Mouse (Mus musculus) embryonic facial prominence, embryonic 13.5 days (tissue): Measurements from ENCODE around the gene Faap24. TPM values are rescaled to one million over a fixed set of nuclear protein-coding genes. Genes with fewer than 3 reads are reported as not detected.

Source experiments
- ATAC-seq: fragments of 200-750 bp; cut with Nextera tagmentation; 2 replicates; pipeline ENCODE4 v1.8.0; 2017; ENCODE audit warnings: low read depth; ENCODE audit not compliant: insufficient number of reproducible peaks, insufficient read depth, low FRiP score, low TSS enrichment
- H3K27ac ChIP-seq: fragments of 300-500 bp; sonication (generic); 2 replicates; pipeline ENCODE4 v1.5.1; 2015; ENCODE audit warnings: moderate library complexity, mild to moderate bottlenecking, inconsistent platforms
- H3K27me3 ChIP-seq: fragments of 300-500 bp; sonication (generic); 2 replicates; pipeline ENCODE4 v1.6.1; 2015; ENCODE audit warnings: mild to moderate bottlenecking, inconsistent platforms
- H3K36me3 ChIP-seq: fragments of 300-500 bp; sonication (generic); 2 replicates; pipeline ENCODE4 v1.6.1; 2015; ENCODE audit warnings: mild to moderate bottlenecking, inconsistent platforms
- H3K4me1 ChIP-seq: fragments of 300-500 bp; sonication (generic); 2 replicates; pipeline ENCODE4 v1.6.1; 2015; ENCODE audit warnings: inconsistent platforms
- H3K4me2 ChIP-seq: fragments of 300-500 bp; sonication (generic); 2 replicates; pipeline ENCODE4 v1.6.1; 2015; ENCODE audit warnings: moderate library complexity, mild to moderate bottlenecking, inconsistent platforms
- H3K4me3 ChIP-seq: fragments of 300-500 bp; sonication (generic); 2 replicates; pipeline ENCODE4 v1.5.1; 2015; ENCODE audit warnings: mild to moderate bottlenecking, inconsistent platforms
- H3K9ac ChIP-seq: fragments of 300-500 bp; sonication (generic); 2 replicates; pipeline ENCODE4 v1.6.1; 2015; ENCODE audit warnings: mild to moderate bottlenecking, inconsistent platforms
- H3K9me3 ChIP-seq: fragments of 300-500 bp; sonication (generic); 2 replicates; pipeline ENCODE4 v1.6.1; 2016; ENCODE audit warnings: inconsistent platforms
- WGBS: fragments of 180-500 bp; shearing (Covaris S2); methylation state at CpG from one replicate; pipeline ENCODE4 v1.1.7; 2015; ENCODE audit warnings: mixed read lengths; 5-methylcytosine and 5-hydroxymethylcytosine counted together
- polyA plus RNA-seq: library from polyadenylated mRNA; unstranded; fragments of >200 nt; fragmentation: Nextera tagmentation; extraction: Ambion mirVana; gene quantifications from 2 replicates; pipeline ENCODE4 v1.2.1, GENCODE M21; 2015

Faap24 gene
- polyA plus RNA-seq, 1 experiment from 2014 or later, result 17.4 TPM

DNA sequence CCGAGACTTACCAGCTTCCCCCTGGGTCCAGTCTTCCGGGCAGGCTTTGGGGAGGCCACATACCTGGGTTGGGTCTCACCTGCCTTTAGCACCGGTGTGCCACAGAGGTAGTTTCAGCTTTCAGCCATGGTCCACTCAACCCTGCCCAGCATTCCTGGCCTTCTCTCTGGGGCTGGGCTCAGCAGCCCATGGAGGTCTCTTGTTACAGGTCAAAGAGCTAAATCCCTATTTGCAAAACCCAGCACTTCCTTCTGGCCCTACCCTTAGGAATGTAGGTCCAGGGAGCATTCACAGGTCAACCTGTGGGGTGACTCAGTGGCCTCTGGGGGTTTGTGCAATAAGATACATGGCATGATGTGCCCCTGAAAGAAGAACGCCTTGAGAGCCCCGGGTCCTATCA is 33.8 kb downstream of the Faap24 start:
- no peaks in the 10 kb centered on the region; the same call in 1 of the 2 replicates for H3K4me1 ChIP-seq
- H3K9ac ChIP-seq, result no peak overlapping the region
- H3K27ac ChIP-seq, result no peak overlapping the region
- H3K27me3 ChIP-seq, result no peaks in the 10 kb centered on the region
- H3K4me2 ChIP-seq, result no peak overlapping the region
- no peaks in the 10 kb centered on the region for H3K36me3 ChIP-seq
- no peak overlapping the region for H3K4me3 ChIP-seq
- ATAC-seq, result no peak
- WGBS, result 58% methylated on average over 5 of the region's 5 CpGs
- no peaks in the 10 kb centered on the region for H3K9me3 ChIP-seq

DNA sequence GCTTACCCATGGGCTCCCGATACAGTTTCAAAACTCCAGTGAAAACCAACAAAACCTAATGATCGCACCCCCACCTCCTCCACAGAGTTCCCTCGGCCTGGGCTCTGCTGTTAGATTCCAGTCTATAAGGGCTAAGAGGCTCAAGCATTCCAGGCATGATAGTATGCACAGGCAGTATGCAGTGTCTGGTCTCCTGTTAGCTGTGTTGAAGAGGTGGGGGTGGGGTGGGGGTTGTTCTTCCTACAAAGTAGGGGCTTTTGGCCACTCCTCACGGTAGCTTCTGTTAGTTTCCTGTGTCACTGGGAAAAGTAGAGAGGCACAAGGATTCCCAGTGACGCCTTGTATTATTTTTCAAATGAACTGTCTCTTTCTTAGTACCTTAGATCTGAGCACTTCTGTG is 34.4 kb downstream of the Faap24 start:
- H3K9me3 ChIP-seq, result no peaks in the 10 kb centered on the region
- no peak overlapping the region for H3K4me3 ChIP-seq
- WGBS, result 59% methylated on average over 5 of the region's 5 CpGs
- no peak overlapping the region for H3K4me2 ChIP-seq
- no peak for ATAC-seq
- no peaks in the 10 kb centered on the region for H3K36me3 ChIP-seq
- no peak overlapping the region for H3K9ac ChIP-seq
- no peak overlapping the region for H3K27ac ChIP-seq
- no peaks in the 10 kb centered on the region for H3K27me3 ChIP-seq
- H3K4me1 ChIP-seq, result no peaks in the 10 kb centered on the region; the same call in 1 of the 2 replicates

DNA sequence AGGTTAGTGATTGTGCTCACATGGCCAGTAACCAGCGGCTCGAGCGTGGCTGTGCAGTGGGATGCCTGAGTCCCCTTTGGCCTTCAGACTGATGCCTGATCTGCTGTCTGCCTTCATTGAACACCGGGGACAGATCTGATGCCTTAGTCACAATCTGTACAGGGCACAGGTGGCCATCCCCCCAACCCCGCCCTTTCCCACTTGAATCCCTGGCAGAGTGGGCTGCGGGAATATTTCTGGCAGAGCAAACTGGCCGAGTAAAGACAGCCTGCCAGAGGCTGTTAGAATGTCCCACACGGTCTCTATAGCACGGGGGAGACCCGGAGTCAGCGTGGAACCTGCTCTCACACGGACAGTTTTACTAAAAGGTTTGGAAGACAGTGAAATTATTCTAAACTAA is 39.0 kb downstream of the Faap24 start:
- WGBS, result 88% methylated on average over 12 of the region's 12 CpGs
- H3K36me3 ChIP-seq, result no peaks in the 10 kb centered on the region
- H3K4me3 ChIP-seq, result no peak overlapping the region
- H3K9me3 ChIP-seq, result no peaks in the 10 kb centered on the region
- no peak for ATAC-seq
- H3K9ac ChIP-seq, result no peak overlapping the region
- 0 out of 2 replicates have a peak, but pooled peaks cover 3% of the 10 kb centered on the region for H3K4me1 ChIP-seq
- no peaks in the 10 kb centered on the region for H3K27me3 ChIP-seq
- no peak overlapping the region for H3K4me2 ChIP-seq
- H3K27ac ChIP-seq, result no peak overlapping the region

DNA sequence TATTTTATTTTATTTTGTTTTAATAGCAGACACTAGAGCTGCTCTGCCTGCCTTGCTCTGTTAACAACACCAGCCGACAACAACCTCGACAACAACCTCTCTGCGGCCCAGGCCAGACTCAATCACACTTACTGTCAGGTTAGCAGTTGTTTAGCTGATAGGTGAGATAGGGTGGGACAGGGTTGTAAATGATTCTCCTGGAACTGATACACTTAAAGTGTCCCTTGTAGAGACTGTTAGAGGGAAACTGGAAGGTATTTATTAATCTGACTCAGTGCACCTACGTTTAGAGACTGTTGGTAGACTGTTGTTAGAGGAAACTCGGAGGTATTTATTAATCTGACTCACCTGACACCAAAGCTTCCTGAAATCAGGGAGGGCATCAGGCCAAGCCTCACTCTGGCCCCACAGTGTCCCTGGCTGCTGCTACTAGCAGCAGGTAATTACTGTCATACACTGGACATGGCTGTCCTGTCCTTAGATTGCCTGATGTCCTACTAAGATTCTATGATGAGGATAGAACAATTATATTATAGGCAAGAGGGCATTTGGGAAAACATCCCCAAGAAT is 41.2 kb downstream of the Faap24 start:
- Histone ChIP-seq H3K27ac (no peak overlapping the region), H3K27me3 (no peaks in the 10 kb centered on the region), H3K36me3 (no peaks in the 10 kb centered on the region), H3K4me3 (no peak overlapping the region), H3K4me2 (no peak overlapping the region), H3K4me1 (0 out of 2 replicates have a peak, but pooled peaks cover 3% of the 10 kb centered on the region), H3K9me3 (no peaks in the 10 kb centered on the region), H3K9ac (no peak overlapping the region)
- no peak for ATAC-seq
- 78% methylated on average over 5 of the region's 5 CpGs for WGBS

DNA sequence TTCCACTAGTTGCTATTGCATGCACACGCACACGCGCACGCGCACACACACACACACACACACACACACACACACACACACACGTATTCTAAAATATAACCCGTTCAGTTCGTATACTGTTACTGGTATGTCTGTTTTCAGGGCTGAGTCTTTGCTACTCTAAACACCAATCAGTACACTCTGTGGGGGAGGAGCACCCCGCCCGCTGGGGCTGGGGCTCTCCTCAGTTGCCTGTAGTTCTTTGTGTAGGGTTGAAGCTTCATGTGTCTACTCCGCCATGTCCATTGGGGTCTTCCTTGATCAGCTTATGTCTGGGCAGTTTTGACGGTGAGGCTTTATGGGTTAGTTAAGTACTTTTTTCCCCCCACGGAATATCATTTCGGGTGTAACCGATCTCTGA is 43.3 kb downstream of the Faap24 start:
- 0 out of 2 replicates have a peak, but pooled peaks cover 3% of the 10 kb centered on the region for H3K4me1 ChIP-seq
- no peaks in the 10 kb centered on the region for H3K36me3 ChIP-seq
- no peaks in the 10 kb centered on the region for H3K27me3 ChIP-seq
- H3K9me3 ChIP-seq, result no peaks in the 10 kb centered on the region
- WGBS, result 90% methylated on average over 15 of the region's 15 CpGs
- H3K27ac ChIP-seq, result no peak overlapping the region
- H3K4me3 ChIP-seq, result no peak overlapping the region
- no peak overlapping the region for H3K4me2 ChIP-seq
- H3K9ac ChIP-seq, result no peak overlapping the region
- no peak for ATAC-seq

DNA sequence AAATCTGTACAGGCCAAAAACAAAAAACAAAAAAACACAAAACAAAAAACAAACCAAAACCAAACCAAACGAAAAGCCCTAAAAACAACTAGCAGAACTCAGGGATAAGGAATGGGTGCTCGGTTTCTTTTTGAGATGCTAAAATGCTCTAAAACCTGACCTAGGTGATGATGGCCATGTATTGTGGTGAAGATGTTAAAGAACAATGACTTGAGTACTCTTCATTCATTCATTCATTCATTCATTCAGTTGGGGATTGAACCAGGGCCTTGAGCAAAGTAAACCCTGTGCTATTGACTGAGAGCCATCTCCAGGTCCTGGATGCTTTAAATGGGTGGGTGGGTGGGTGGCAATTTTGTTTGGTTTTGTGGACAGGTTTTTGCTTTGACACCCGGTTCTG is 45.5 kb downstream of the Faap24 start:
- Histone ChIP-seq H3K9ac (no peak overlapping the region), H3K27me3 (no peaks in the 10 kb centered on the region), H3K4me3 (no peak overlapping the region), H3K9me3 (peaks cover 3% of the 10 kb centered on the region; the same call in 1 of the 2 replicates), H3K4me2 (no peak overlapping the region), H3K4me1 (0 out of 2 replicates have a peak, but pooled peaks cover 3% of the 10 kb centered on the region), H3K36me3 (no peaks in the 10 kb centered on the region), H3K27ac (no peak overlapping the region)
- WGBS, result 87% methylated on average over 3 of the region's 3 CpGs
- ATAC-seq, result no peak

DNA sequence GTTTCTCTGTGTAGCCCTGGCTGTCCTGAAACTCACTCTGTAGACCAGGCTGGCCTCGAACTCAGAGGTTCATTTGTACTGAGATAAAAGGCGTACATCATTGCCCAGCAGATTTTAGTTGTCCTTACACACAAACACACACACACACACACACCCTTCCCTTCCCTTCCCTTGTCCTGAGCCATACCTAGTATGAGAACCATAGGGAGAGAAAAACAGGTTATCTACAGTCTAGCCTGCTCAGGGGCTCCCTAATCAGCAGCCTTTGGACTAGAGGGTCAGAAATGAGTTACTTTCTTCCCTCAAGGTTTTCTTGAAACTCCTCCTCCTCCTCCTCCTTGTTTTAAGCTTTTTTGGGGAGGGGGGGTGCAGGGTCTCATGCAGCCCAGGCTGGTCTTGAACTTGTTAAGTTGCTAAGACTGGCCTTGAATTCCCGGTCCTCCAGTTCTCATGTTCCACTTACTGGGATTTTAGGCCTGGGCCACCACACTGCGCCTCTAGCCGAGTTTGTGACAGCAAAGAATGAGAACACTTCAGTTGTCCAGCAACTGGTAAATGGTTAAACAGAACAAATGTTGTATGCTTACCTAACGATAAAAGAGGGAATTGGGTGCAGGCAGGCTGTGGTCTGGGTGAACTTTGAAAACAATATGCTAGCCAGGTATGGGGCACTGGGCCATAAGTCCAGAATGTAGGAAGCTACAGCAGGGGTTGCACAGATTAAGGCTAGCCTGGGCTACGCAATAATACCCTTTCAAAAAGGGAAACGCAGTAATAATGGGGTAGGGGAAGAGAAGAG is 46.6 kb downstream of the Faap24 start:
- Histone ChIP-seq H3K4me1 (no peaks in the 10 kb centered on the region), H3K27me3 (no peaks in the 10 kb centered on the region), H3K4me3 (no peak overlapping the region), H3K36me3 (no peaks in the 10 kb centered on the region), H3K9ac (no peak overlapping the region), H3K9me3 (peaks cover 3% of the 10 kb centered on the region; the same call in 1 of the 2 replicates), H3K4me2 (no peak overlapping the region), H3K27ac (no peak overlapping the region)
- WGBS, result 89% methylated on average over 8 of the region's 8 CpGs
- ATAC-seq, result no peak

DNA sequence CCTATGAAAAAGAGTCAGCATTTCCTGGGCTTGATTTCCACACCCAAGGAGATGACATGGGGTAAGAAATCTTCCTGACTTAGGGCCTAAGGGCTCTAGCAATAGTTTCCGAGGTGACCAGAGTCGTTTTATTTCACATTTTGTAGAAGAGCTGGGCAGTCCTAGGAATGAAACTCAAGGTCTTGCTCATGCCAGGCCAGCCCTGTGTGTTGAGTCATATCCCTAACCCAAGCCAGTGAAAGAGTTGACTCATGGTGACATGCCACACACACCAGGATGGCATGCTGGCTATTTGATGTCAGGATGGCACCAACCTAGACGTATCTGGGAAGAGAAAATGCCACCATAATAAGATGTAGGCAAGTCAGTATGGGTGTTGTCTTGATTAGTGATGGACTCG is 47.6 kb downstream of the Faap24 start:
- H3K4me3 ChIP-seq, result no peak overlapping the region
- no peak overlapping the region for H3K9ac ChIP-seq
- H3K27ac ChIP-seq, result no peak overlapping the region
- H3K27me3 ChIP-seq, result no peaks in the 10 kb centered on the region
- no peaks in the 10 kb centered on the region for H3K36me3 ChIP-seq
- H3K4me2 ChIP-seq, result no peak overlapping the region
- no peaks in the 10 kb centered on the region for H3K4me1 ChIP-seq
- 87% methylated on average over 4 of the region's 4 CpGs for WGBS
- no peak for ATAC-seq
- H3K9me3 ChIP-seq, result peaks cover 3% of the 10 kb centered on the region; the same call in 1 of the 2 replicates

DNA sequence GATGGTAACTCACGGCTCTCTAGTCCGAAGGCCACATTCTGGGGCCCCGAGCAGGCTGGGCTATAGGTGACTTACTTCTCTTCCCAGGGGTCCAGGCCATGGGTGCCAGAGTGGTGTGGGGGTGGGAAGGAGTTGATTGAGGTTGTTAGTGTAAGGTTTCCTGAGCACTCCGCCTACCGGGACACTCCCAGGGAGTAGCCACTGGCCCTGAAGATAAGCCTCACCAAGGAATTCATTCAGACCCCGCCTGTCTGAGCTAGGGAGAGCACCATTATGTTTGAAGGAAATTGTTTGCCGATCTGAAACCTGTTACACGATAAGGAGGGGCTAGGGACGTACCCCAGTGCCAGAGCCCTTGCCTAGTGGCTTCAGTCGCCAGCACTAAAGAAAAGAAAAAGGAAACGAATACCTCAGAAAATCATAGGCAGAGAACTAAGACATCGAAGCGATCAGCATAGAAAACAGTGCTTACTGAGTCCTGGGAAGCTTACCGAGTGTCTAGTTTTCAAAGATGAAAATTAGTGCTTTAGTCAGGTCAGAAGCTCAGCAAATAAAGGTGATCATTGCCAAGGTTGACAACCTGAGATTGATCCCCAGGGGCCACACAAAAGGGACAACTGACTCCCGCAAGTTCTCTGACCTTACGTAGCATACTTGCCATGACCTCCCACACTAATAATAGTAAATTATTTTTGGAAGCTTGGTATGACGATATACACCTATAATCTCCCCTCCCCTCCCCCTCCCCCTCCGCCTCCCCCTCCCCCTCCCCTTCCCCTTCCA is 48.5 kb downstream of the Faap24 start:
- ATAC-seq, result no peak
- Histone ChIP-seq H3K27me3 (no peaks in the 10 kb centered on the region), H3K9ac (no peak overlapping the region), H3K27ac (no peak overlapping the region), H3K4me2 (no peak overlapping the region), H3K4me1 (no peaks in the 10 kb centered on the region), H3K36me3 (no peaks in the 10 kb centered on the region), H3K9me3 (peaks cover 3% of the 10 kb centered on the region; the same call in 1 of the 2 replicates), H3K4me3 (no peak overlapping the region)
- 67% methylated on average over 18 of the region's 18 CpGs for WGBS

DNA sequence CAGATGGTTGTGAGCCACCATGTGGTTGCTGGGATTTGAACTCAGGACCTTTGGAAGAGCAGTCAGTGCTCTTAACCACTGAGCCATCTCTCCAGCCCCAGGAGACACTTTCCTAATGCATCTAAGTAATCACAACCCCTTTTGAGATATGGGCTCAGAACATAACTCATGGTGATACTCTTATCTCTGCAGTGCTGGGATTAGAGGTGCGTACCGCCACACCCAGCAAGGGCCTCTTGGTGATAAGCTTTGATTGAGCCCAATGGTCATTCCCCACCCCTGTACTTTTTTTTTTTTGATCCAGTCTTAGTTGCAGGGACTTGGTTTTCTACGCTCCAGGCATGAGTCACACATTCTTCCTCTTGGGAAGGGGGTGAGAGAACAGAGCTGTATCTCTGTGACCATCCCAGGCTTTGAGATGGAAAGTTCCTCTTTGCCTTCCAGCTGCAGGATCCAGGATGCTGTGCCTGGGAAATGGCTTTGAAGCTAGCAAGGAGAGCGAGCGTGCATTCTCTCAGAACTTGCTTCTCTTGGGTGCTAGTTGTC is 51.8 kb downstream of the Faap24 start:
- H3K27me3 ChIP-seq, result no peaks in the 10 kb centered on the region
- no peak overlapping the region for H3K4me2 ChIP-seq
- no peak overlapping the region for H3K27ac ChIP-seq
- H3K36me3 ChIP-seq, result no peaks in the 10 kb centered on the region
- peaks cover 3% of the 10 kb centered on the region; the same call in 1 of the 2 replicates for H3K9me3 ChIP-seq
- no peaks in the 10 kb centered on the region for H3K4me1 ChIP-seq
- 90% methylated on average over 5 of the region's 5 CpGs for WGBS
- H3K9ac ChIP-seq, result no peak overlapping the region
- no peak overlapping the region for H3K4me3 ChIP-seq
- no peak for ATAC-seq

DNA sequence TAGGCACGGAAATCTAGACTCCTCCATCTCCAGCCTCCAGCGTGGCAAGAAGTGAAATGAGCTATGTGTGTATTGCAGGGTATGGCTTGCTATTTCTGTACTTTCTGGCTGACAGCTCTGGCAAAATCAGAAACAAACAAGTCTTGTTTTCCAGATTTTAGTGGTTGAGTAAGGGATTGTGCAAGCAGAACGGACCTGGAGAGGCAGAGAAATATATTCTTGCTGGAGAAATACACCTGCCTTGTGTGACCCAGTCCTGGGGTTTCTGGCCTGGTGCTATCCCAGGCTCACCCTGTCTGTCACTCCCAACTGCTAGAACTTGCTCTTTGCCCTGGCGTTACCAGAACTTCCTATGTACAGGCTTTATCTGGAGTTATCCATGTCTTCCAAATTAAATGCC is 54.1 kb downstream of the Faap24 start:
- Histone ChIP-seq H3K9ac (no peak overlapping the region), H3K4me3 (no peak overlapping the region), H3K9me3 (peaks cover 3% of the 10 kb centered on the region; the same call in 1 of the 2 replicates), H3K27ac (no peak overlapping the region), H3K36me3 (no peaks in the 10 kb centered on the region), H3K4me2 (no peak overlapping the region), H3K27me3 (no peaks in the 10 kb centered on the region), H3K4me1 (no peaks in the 10 kb centered on the region)
- no peak for ATAC-seq
- WGBS, result 64% methylated on average over 4 of the region's 4 CpGs
